Mouse (Mus musculus) urinary bladder, adult 2 months (tissue): ENCODE data around the gene Jak3. TPM values are rescaled to one million over a fixed set of nuclear protein-coding genes. Genes with fewer than 3 reads are reported as not detected.
A peak's percentile ranks its signal among the peaks of the same experiment; 100 is the strongest.

Experiments used
- DNase-seq: peaks from one replicate; pipeline ENCODE4 v3.0.0; 2022; ENCODE audit warnings: low spot score
- polyA plus RNA-seq: library from polyadenylated mRNA; depleted of rRNA; stranded (reverse); fragments of >200 nt; gene quantifications from 2 replicates; pipeline ENCODE4 v1.2.3, GENCODE M21; 2012

Gene Jak3
- polyA plus RNA-seq, 1 experiment, result 14.9 TPM

DNA sequence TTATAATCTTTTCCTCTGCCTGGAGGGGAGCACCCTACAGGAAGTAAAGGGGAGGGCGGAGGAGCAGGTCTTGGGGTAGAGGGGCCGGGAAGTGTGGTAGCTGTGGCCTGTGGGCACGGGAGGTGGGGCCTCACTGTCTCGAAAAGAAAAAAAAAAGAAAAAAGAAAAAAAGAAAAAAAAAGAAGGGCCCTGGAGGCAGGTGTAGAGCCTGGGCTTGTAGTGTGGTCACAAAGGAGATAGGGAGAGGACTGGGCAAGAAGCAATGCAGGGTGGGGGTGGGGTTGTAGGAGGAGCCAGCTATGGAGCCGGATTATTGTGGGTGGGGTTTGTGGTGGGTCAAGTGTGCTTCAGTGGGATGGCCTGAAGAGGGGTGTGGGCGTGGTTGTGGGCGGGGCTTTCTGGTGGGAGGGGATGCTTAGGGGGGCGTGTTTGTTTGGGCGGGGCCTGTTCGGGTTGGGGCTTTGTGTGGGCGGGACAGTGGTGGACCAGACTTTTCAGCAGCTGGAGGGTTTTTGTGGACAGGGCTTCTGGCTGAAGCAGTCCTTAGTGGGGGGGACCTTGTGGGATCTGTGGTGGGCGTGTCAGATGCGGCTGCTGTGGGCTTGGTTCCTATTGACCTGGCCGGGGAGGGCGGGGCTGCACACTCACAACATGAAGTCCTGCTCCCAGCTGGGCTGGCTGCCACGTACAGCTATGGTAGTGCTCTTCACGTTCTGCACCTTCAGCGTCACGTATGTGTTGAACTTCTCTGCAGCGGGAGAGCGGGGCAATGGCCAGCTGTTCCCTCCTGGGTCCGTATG lies 10.6 kb upstream of the Jak3 start:
- DNase-seq, result no peak

DNA sequence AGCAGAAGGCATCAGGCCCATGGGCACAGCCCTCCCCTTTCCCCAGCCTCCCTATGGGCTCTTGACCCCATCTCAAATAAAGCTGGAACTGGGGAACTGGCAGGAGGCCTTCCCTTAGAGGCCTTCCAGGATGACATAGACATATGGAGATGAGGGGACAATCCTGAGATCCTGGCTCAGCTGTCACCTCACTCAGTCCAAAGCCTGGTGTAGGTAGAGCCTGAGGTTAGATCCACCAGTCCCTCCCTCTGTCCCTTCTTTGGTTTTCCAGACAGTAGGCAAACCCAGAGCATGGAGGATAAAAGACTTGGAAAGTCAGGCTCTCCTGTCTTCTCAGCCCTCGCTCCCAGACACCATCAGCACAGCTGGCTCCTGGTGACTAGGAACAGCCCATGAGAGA lies 9.2 kb upstream of the Jak3 start:
- DNase-seq, result no peak

DNA sequence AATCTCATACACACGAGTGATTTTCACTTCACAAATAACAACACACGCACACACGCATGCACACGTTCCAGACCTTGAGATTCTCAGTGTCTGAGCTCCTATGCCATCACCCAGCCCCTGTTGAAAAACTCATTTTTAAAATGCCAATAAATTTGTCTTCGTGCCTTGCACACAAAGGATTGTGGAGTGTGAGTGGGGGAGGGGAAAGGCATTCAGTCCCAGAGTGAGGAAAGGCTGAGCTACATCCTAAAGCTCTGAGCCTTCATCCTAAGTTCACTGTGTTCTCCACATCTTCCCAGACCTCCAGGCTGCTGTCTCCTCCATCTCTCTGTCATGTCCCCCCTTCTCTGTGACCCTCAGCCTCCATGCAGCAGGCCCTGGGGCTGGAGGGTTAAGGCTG lies 8.8 kb upstream of the Jak3 start:
- no peak for DNase-seq

DNA sequence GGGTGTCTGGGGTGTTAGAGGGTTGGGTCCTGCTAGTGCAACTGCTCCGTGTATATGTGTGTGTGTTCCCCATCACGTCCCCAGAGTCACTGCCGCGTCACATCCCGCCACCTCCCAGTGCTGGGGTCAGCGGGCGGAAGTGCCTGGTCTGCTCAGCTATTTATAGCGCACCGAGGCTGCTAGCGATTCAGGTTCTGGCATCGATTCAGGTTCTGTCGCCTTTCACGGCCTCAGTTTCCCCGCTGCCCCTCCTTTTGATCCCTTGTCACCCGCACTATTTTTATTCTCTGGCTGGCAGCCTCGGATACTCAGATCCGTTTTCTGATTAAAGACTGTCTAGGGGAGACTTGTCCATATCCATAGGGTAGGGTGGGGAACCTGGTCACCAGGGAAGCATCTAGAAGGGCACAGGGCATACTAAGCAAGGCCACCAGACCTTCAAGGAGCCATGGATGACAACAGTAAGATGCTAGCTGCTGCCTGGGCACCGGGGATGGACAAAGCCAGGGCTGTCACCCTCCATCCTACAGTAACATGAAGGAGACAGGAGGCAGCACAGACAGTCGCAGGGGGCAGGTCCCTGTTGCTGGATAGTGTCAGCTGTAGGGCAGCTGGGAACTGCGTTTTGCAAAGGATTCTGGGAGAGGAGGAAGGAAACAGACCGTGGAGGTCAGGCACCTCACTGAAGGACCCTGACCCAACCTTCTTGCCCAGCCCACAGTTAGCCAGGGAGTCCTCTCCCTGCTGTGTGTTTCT lies 7.7 kb upstream of the Jak3 start:
- no peak for DNase-seq

DNA sequence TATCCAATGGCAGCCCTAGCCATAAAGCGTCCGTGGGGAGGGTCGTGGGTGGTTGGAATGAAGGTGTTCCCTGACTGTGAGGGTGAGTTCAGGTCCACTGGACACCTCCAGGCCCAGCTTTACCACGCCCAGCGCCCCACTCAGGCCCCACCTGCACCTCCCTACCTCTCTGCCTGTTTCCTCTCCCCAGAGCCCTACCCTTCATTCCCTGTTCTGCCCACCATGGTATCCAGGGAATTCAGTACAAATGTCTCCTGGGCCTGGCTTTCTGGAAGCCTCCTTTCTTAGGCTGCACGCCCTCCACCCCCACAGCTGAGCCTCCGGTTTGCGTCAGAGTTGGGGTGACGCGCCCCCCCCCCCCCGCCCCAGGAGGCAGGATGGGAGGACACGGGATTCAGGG lies 5.9 kb upstream of the Jak3 start:
- no peak for DNase-seq

DNA sequence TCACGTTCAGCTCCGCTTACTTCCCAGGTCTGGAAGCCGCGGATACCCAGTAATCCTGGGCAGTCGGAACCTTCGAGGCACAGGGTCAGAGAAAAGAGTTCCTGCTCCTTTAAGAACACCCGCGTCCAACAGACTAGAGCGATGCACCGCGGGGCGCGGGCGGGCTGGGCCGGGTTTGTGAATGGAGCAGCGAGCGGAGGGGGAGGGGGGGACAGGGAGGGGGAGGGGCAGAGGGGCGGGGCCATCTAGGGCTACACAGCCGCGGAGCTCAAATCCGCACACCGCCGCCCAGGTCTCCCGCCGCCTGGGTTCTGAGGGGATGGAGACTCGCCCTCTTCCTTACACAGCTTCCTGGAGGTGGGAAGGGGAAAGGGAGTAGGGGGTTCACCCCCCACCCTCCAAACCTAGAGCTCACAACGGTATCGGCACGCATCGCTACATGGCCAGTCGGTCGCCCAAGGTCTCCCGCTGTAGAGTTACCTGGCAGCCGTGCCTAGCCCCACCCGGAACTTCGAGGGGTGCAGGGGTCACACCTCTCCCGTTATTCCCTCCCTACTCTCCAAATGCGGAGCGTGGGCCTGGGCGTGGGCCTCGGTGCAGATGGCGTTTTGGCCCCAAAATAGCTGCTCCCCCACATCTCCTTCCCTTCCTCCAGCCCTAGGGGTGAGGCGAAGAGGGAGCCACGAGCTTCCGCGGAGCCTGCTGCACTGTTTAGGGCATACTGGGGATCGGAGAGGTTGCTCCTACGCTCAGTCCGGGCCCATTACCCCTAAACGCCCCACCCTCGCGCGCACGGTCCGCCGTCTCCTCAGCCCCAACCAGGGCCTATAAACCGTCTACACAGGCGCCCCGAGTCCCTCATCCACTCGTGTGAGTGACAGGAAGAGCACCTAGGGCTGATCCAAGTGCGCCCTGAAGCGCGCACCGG lies 5.2 kb upstream of the Jak3 start:
- no peak for DNase-seq

DNA sequence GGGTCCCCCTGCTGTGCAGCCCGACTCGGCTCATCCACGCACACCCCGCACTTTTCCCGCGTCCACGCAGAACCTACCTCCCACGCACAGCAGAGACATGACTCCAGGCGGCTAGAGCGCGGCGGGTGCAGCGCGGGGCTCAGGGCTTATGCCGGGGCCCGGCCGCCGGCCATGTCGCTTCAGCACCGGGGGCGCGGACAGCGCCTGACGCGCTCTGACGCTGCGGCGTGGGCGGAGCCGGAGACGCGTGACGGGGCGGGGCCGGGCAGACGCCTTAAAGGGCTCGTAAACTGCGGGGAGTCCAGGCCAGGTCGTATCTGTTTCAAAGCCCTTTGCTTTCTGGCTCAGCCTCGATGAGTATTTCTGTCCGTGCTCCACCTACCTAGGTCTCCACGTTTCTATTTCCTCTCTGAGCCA lies 4.5 kb upstream of the Jak3 start, which contains the start of gene Unc13a:
Gene Unc13a (minus strand): TSS at position 209 of the 417 bp plus-strand sequence.
- peak; percentile 80 for DNase-seq

DNA sequence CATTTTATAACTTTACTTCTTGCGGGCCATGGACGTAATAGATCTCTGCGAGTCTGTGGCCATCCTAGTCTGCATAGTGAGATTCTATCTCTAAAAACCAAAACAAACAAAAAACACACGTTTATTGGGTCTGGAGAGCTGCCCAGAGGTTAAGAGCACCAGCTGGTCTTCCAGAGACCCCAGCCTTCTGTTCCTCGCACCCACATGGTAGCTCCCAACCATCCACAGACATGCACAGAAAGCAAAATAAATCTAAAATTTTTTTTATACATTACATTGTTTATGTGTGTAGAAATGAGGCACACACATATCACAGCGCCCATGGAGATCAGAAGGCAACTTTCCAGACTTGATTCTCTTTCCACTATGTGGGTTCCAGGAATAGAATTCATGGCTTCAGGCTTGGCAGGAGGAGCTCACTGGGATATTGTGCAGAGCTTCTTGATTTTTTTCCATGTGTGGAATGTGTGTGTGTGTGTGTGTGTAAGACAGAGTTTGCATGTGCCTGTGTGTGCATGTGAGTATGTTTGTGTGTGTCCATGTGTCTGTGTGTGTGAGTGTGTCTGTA lies 3.8 kb upstream of the Jak3 start:
- no peak for DNase-seq

DNA sequence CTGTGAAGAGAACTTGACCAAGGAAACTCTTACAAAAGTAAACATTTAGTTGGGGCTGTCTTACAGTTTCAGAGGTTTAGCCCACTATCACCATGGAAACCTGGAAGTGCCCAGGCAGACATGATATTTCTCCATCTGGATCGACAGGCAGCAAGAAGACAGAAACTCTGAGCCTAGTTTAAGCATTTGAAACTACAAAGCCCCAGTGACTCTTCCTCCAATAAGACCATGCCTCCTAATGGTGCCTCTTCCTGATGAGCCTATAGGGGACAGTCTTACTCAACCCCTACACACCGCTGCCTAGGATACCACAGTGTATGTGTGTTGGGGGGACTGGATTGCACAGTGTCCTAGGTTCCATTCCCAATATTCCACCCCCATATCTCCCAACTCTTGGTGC lies 2.0 kb upstream of the Jak3 start:
- DNase-seq, result no peak

DNA sequence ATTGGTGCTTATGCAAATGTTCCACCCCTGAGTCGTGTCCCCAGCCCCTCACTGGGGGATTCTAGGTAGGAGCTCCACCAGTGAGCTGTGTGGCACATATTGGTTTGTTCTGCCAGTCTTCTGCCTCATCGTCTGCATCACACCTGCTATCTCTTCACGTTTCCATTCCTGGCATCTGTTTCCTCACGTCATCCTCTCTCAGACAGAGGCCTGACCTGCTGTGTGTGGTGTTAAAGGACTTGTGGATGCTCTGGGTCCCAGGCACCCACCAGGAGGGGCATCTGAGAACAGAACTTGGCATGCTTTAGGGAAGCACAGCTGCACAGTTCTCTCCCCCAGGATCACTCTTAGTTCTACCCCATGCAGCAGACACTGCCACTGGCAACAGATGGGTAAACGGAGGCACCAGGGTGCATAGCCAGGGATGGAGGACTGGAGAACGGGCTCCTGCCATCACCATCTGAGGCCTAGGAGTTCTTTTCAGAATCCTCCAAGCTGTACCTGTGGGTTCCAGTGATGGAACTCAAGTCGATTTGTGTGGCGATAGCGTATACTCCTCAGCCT lies 558 bp upstream of the Jak3 start:
- DNase-seq, result no peak

DNA sequence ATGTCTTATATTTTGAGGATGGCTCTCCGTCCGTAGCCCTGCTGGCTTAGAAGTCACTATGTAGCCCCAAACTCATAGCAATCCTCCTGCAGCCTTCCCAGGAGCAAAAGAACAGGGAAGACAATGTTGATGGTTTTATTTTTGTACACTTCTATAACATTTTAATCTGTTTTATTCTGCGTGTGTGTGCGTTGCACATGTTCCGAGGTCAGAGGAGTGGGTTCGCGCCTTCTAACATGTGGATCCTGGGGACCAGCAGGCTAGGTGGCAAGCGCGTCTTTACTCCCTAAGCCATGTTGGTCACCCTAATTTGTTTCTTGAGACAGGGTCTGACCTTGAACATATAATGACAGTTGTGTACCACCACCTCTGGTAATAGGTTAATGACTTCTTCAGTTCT lies 707 bp downstream of the Jak3 start:
- DNase-seq, result no peak

DNA sequence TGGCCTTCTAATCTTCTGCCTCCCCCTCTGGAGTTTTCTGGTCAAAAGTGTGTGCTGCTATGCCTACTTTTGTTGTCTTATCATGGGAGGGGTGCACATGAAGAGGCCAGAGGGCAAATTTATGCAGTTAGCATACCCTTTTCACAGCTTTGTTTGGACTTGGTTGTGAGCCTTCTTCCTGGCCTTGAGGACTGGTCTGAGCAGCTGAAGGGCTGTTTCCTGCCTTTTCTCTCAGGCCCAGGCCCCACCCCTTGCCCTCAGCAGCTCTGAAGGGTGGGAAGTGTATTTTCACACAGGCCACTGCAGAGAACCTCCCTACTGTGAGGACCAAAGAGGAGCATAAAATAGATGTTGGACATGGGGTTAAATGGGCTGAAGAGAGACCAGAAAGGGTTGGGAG lies 1.5 kb downstream of the Jak3 start:
- DNase-seq, result no peak

DNA sequence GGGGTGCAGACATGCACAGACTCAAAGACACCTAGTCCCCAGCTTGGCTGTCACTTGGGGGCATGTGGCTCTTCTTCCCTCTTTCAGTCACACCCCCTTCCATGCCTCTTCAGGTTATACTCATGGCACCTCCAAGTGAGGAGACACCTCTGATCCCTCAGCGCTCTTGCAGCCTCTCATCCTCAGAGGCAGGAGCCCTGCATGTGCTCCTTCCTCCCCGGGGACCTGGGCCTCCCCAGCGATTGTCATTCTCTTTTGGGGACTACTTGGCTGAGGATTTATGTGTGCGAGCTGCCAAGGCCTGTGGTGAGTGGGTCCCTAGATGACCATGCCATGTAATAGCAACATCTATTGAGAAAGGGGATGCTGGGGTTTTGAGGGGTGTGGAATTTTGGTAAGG lies 2.1 kb downstream of the Jak3 start:
- DNase-seq, result no peak

DNA sequence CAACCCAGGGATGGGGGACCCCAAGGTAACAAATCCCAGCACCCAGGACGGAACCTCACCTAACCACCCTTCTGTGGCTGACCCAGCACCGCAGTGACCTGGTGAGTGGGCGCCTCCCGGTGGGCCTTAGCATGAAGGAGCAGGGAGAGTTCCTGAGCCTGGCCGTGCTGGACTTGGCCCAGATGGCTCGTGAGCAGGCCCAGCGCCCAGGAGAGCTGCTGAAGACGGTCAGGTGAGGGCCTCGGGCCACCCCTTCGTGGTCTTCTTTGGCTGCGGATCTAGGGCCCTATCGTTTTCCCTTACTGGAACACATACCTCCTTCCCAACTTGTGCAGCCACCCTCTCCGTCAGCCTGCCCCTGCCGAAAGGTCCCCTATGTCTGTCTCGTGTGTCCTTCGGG lies 3.0 kb downstream of the Jak3 start:
- no peak for DNase-seq

DNA sequence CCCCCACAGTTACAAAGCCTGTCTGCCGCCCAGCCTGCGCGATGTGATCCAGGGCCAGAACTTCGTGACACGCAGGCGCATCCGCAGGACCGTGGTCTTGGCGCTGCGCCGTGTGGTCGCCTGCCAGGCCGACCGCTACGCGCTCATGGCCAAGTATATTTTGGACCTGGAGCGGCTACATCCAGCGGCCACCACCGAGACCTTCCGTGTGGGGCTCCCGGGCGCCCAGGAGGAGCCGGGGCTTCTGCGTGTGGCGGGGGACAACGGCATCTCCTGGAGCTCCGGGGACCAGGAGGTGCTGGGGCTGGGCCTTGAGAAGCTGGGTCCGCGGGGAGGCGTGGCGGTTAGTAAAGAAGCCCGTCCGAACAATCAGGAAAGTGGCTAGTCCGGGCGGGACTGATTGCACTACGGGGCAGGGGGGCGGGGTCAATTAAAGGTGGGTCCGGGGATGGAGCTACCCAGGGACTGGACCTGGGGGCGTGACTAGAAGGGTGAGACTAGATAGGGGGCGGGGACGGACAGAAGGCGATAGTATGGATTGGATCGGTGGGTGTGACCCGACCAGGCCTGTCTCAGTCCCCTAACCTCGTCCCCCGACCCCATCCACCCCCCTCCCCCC lies 3.6 kb downstream of the Jak3 start:
- no peak for DNase-seq

DNA sequence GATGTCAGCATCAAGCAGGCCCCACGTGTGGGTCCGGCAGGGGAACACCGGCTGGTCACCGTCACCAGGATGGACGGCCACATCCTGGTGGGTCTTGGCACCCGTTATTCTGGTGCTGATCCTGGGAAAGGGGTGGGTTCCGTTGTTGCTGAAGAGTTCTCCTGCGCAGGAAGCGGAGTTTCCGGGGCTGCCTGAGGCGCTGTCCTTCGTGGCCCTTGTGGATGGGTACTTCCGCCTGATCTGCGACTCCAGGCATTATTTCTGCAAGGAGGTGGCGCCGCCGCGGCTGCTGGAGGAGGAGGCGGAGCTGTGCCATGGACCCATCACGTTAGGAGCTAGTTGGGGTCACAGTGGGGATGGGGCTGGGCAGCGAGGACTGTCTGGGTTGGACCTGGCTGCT lies 4.4 kb downstream of the Jak3 start:
- no peak for DNase-seq

DNA sequence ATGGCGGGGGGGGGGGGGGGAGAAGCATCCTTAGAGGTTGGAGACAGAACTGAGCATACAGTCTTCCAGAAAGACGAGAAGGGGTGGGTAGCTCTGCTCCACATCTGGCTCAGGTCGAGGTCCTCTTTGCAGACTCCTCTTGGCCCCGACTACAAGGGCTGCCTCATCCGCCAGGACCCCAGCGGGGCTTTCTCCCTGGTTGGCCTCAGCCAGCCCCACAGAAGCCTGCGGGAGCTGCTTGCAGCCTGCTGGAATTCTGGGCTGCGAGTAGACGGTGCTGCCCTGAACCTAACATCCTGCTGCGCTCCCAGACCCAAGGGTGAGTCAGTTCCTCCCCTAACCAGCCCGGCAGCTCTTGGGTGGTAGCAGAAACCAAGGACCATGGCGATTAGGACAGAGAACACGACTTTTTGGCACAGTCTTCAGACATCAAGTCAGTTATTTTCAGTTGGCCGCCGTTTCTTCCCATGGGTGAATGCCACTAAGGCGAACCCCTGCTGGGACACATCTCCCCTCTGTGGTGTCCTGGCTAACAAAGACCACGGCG lies 5.3 kb downstream of the Jak3 start:
- DNase-seq, result no peak

DNA sequence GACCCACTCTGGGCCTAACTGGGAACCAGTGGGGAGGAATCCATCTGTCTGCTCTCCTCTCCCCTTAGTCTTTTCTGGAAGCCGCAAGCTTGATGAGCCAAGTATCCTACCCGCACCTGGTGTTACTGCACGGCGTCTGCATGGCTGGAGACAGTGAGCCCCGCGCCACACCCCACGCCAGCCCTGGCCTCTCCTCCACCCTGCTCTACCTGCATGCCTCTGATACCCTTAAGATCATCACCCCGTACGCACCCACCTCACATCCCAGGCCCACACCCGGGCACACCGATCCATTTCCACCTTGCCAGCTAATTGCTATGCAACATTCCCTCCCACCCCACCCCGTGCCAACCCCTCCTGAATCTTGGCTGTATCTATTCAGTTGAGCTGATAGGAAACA lies 6.7 kb downstream of the Jak3 start:
- no peak for DNase-seq

DNA sequence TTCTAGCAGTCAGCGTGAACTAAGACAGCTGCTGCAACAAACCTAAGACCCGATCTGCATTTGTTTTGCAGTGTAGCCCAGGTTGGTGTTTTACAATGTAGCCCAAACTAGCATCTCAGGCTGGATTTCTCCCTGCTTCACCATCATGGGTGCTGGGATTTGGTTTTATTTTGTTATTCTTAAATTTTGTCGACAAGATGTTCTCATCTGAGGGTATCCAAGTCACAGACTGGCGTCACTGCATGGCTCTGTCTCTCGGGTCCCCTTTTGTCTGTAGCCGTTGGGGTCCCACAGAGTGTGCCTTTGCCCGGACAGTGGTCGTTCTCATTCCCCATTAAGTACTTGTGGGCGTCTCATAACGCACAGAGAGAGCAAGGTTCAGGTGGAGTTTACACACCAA lies 8.6 kb downstream of the Jak3 start:
- DNase-seq, result no peak

DNA sequence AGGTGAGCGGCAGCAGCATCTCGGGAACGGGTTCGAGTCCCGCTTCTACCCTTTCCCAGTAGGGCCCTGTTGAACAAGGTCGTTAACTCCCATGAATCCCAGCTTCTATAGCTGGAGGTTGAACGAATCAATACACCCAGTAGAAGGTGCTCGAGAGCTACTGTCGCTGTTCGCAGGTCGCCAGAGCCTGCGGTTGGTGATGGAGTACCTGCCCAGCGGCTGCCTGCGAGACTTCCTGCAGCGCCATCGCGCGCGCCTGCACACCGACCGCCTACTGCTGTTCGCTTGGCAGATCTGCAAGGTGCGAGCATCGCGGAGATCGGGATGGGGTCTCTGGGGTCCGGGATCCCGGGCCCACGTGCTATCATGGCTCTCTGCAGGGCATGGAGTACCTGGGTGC lies 9.5 kb downstream of the Jak3 start:
- no peak for DNase-seq
